Mouse (Mus musculus): ENCODE measurements around the gene Gm49776. TPM values are rescaled to one million over a fixed set of nuclear protein-coding genes. Genes with fewer than 3 reads are reported as not detected.

Gm49776 gene
- polyA plus RNA-seq, 1 experiment from 2014 or later, result not detected

DNA sequence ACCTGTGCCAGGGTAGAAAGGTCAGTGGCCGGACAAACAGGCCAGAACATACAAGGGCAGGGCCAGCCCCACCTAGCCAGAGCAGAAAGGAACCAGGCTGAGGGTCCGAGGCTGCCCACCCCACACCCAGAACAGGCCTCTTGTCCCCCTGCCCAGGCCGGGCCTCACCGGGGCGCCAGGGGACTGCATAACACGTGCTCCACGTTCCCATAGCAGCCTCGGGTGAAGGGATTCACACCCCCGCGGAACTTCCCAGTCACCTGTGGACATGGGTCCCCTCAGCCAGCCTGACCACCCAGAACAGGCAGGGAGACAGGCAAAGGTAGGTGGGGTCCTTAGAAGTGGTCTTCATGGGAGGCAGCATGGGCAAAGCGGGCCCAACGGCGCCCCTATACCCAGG lies 30.9 kb downstream of the Gm49776 start:
- Histone ChIP-seq H3K4me2 (replicated peaks; ENCODE audit: low read depth, low read length) (no peak overlapping the region), H3K9ac (replicated peaks; ENCODE audit: low read length) (no peak overlapping the region), H3K27ac (ENCODE audit: low read length) (no peak overlapping the region), H3K4me3 (ENCODE audit: low read length) (no peak overlapping the region), H3K36me3 (ENCODE audit: insufficient read depth, low read length) (peaks cover 50% of the 10 kb centered on the region), H3K4me1 (ENCODE audit: insufficient read depth, low read length) (peaks cover 7% of the 10 kb centered on the region), H3K9me3 (ENCODE audit: low read length) (no peaks in the 10 kb centered on the region), H3K27me3 (ENCODE audit: insufficient read depth, low read length) (no peaks in the 10 kb centered on the region)
- 85% methylated on average over 13 of the region's 13 CpGs for WGBS
- ATAC-seq (ENCODE audit: low FRiP score, low TSS enrichment), result no peak

DNA sequence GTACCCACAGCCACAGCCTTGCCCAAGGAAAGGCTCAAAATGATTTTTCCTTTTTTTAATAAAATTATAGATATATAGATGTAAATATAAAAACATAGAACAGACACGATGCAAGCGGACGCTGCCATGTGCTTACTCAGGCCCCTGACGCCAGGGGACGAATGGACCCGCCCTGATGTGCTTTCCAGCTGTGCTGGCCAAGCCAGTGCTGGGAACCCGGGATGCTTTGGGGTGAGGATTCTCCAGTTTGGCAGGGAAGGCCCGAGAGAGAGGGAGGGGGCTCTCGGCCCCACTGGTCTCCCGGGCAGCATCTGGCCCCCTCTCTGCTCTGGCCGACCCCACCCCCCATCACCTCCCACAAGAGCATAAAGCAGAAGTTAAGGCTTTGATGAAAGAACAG lies 35.9 kb downstream of the Gm49776 start:
- Histone ChIP-seq H3K9me3 (ENCODE audit: low read length) (no peaks in the 10 kb centered on the region), H3K4me3 (ENCODE audit: low read length) (no peak overlapping the region), H3K4me1 (ENCODE audit: insufficient read depth, low read length) (peaks cover 8% of the 10 kb centered on the region), H3K27ac (ENCODE audit: low read length) (no peak overlapping the region), H3K9ac (replicated peaks; ENCODE audit: low read length) (no peak overlapping the region), H3K4me2 (replicated peaks; ENCODE audit: low read depth, low read length) (no peak overlapping the region), H3K36me3 (ENCODE audit: insufficient read depth, low read length) (peaks cover 44% of the 10 kb centered on the region), H3K27me3 (ENCODE audit: insufficient read depth, low read length) (no peaks in the 10 kb centered on the region)
- WGBS, result 80% methylated on average over 9 of the region's 11 CpGs
- ATAC-seq (ENCODE audit: low FRiP score, low TSS enrichment), result no peak

DNA sequence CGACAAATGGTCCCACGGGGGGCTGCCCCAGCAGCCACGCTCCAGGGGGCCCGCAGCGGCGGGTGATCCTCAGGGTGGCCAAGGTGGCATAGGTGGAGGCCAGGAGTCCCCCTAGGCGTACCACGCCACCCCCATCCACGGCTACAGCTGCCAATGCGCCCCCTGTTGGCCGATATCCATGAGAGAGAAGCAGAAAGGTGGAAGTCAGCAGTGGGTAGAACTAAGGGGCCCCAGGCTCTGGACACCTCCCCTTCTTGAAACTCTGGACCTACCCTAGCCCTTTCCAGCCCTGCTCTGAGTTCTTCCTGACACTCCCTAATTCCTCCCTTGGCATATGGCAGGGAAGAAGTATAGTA lies 36.6 kb downstream of the Gm49776 start:
- H3K36me3 ChIP-seq (ENCODE audit: insufficient read depth, low read length), result peaks cover 40% of the 10 kb centered on the region
- no peaks in the 10 kb centered on the region for H3K27me3 ChIP-seq (ENCODE audit: insufficient read depth, low read length)
- H3K4me2 ChIP-seq (replicated peaks; ENCODE audit: low read depth, low read length), result no peak overlapping the region
- no peaks in the 10 kb centered on the region for H3K9me3 ChIP-seq (ENCODE audit: low read length)
- H3K27ac ChIP-seq (ENCODE audit: low read length), result no peak overlapping the region
- no peak for ATAC-seq (ENCODE audit: low FRiP score, low TSS enrichment)
- H3K9ac ChIP-seq (replicated peaks; ENCODE audit: low read length), result no peak overlapping the region
- WGBS, result 79% methylated on average over 11 of the region's 11 CpGs
- peaks cover 8% of the 10 kb centered on the region for H3K4me1 ChIP-seq (ENCODE audit: insufficient read depth, low read length)
- no peak overlapping the region for H3K4me3 ChIP-seq (ENCODE audit: low read length)

DNA sequence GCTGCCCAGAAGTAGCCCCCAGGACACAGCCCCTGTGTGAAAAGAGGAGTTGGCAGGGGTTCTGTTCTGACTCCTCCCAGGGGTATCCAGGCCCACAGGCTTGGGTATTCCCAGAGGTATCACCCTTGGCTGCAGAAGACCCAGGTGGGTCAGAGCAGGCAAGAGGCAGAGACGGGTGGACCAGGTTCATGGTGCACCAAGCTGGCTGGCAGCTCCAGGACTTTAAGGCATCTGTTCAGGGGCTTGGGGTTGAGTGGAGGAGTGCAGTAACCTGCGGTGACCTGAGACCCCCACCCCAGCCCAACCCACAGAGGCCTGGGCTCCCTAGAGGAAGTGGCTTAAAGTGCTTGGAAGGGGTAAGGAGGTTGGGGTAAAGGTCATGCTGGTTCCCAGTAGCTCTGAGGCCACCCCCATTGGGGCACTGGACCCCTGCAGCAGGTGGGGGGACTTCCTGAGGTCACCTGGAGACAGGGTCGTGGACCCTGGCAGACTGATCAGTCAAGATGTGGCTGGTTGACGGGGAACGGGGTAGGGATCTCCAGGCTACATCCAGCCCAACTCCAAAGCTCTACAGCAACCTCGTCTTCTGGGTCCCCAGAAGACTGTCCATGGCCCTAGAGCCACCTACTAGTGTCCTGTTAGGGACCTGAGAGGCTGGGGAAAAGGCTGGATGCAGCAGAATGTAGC lies 37.1 kb downstream of the Gm49776 start:
- no peaks in the 10 kb centered on the region for H3K9me3 ChIP-seq (ENCODE audit: low read length)
- no peak for ATAC-seq (ENCODE audit: low FRiP score, low TSS enrichment)
- H3K27me3 ChIP-seq (ENCODE audit: insufficient read depth, low read length), result no peaks in the 10 kb centered on the region
- H3K4me1 ChIP-seq (ENCODE audit: insufficient read depth, low read length), result peaks cover 8% of the 10 kb centered on the region
- H3K27ac ChIP-seq (ENCODE audit: low read length), result no peak overlapping the region
- WGBS, result 84% methylated on average over 6 of the region's 6 CpGs
- peaks cover 36% of the 10 kb centered on the region for H3K36me3 ChIP-seq (ENCODE audit: insufficient read depth, low read length)
- no peak overlapping the region for H3K4me2 ChIP-seq (replicated peaks; ENCODE audit: low read depth, low read length)
- no peak overlapping the region for H3K4me3 ChIP-seq (ENCODE audit: low read length)
- no peak overlapping the region for H3K9ac ChIP-seq (replicated peaks; ENCODE audit: low read length)

DNA sequence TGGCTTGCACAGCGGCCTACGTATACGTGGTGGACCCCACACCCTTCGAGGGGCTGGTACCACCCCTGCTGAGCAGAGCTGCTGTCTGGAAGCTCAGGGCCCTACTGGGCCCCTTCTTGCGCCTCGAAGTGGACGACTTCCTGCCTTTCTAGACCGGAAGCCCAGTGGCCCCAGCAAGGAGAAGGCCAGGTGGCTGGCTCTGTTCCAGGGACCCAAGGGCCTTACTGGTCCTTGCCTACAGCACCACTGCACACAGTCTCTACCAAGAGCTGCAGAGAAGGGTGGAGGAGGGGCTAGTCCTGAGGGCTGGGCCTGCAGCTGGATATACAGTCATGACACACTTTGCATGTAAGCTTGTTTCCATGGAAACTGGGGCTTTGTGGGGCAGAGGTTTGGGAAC lies 38.1 kb downstream of the Gm49776 start:
- Histone ChIP-seq H3K4me3 (ENCODE audit: low read length) (no peak overlapping the region), H3K9me3 (ENCODE audit: low read length) (no peaks in the 10 kb centered on the region), H3K4me2 (replicated peaks; ENCODE audit: low read depth, low read length) (no peak overlapping the region), H3K27ac (ENCODE audit: low read length) (no peak overlapping the region), H3K36me3 (ENCODE audit: insufficient read depth, low read length) (peaks cover 28% of the 10 kb centered on the region), H3K9ac (replicated peaks; ENCODE audit: low read length) (0 out of 2 replicates have a peak overlapping the region, but pooled peaks have one; percentile 28), H3K27me3 (ENCODE audit: insufficient read depth, low read length) (no peaks in the 10 kb centered on the region), H3K4me1 (ENCODE audit: insufficient read depth, low read length) (peaks cover 8% of the 10 kb centered on the region)
- peak; percentile 63; the same call in 1 of the 2 replicates for ATAC-seq (ENCODE audit: low FRiP score, low TSS enrichment)
- WGBS, result 50% methylated on average over 8 of the region's 8 CpGs

DNA sequence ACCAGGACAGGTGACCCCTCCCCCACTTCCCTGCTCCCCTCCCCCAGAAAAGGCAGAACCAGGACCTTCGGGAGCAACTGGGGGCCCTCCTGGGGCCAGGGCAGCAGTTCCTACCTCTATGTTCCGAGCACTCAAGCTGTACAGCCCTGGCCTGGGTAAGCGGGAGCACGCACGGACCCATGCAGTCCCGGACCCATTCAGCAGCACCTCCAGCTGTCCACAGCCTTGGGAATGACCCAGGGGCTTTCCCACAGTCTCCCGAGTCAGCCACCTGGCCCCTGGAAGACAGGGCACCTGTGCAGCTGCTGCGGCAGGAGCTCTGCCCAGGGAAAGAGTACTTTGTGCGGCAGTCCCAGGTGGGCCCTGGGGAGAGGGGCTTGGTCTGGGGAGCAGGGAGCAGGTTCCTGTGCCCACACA lies 39.5 kb downstream of the Gm49776 start:
- H3K4me2 ChIP-seq (replicated peaks; ENCODE audit: low read depth, low read length), result no peak overlapping the region
- no peak overlapping the region for H3K4me3 ChIP-seq (ENCODE audit: low read length)
- no peaks in the 10 kb centered on the region for H3K9me3 ChIP-seq (ENCODE audit: low read length)
- H3K4me1 ChIP-seq (ENCODE audit: insufficient read depth, low read length), result peaks cover 8% of the 10 kb centered on the region
- H3K9ac ChIP-seq (replicated peaks; ENCODE audit: low read length), result no peak overlapping the region
- no peaks in the 10 kb centered on the region for H3K27me3 ChIP-seq (ENCODE audit: insufficient read depth, low read length)
- no peak for ATAC-seq (ENCODE audit: low FRiP score, low TSS enrichment)
- H3K27ac ChIP-seq (ENCODE audit: low read length), result no peak overlapping the region
- peaks cover 14% of the 10 kb centered on the region for H3K36me3 ChIP-seq (ENCODE audit: insufficient read depth, low read length)
- WGBS, result 66% methylated on average over 9 of the region's 9 CpGs

DNA sequence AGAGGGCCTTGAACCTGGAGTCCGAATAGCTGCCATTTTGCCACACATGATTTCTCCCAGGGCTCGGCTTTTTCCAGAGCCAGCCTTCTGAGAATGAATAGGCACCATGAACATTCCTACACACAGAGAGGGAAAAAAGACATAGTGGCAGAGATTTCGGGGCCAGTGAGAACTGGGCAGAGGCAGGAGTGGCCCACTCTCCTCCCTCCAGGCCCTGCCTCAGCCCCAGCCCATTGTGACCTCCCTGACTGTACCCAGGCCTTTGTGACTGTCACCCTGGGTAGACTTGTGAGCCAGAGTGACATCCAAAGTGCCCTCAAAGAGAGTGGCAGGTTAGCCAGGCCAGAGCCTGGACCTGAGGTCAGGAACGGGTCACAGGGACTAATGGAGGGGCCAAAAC lies 40.5 kb downstream of the Gm49776 start, which contains the start of gene Ccdc188:
Gene Ccdc188 (plus strand): TSS at position 301 of the 400 bp plus-strand sequence.
- WGBS, result 85% methylated on average over 4 of the region's 4 CpGs

DNA sequence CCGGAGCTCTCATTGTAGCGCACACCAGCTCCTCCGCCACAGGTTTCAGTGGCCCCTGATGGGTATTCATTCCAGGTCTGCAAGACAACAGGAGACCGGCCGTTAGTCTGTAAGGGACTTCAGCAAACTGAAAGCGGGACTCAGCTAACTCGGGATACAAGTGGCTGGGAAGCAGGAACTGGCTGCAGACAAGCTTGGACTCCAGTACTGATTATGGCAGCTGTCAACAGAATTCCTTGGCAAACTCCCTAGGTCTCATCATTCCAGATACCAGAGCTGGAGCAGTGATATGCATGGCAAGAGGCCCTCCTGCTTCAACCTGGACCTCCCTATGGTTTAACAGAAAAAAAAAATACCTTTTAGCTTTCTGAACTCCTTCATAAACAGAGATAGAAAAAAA lies 43.3 kb downstream of the Gm49776 start:
- no peaks in the 10 kb centered on the region for H3K36me3 ChIP-seq (ENCODE audit: insufficient read depth, low read length)
- H3K9me3 ChIP-seq (ENCODE audit: low read length), result no peaks in the 10 kb centered on the region
- H3K4me1 ChIP-seq (ENCODE audit: insufficient read depth, low read length), result peaks cover 2% of the 10 kb centered on the region
- H3K27me3 ChIP-seq (ENCODE audit: insufficient read depth, low read length), result no peaks in the 10 kb centered on the region
- ATAC-seq (ENCODE audit: low FRiP score, low TSS enrichment), result no peak
- H3K9ac ChIP-seq (replicated peaks; ENCODE audit: low read length), result no peak overlapping the region
- no peak overlapping the region for H3K4me2 ChIP-seq (replicated peaks; ENCODE audit: low read depth, low read length)
- H3K4me3 ChIP-seq (ENCODE audit: low read length), result no peak overlapping the region
- H3K27ac ChIP-seq (ENCODE audit: low read length), result no peak overlapping the region
- WGBS, result 85% methylated on average over 7 of the region's 7 CpGs

More for the DNA sequence above, 40.5 kb downstream of the Gm49776 start, which contains the start of gene Ccdc188:
- H3K4me2 ChIP-seq (replicated peaks; ENCODE audit: low read depth, low read length), result no peak within 1 kb of the TSS
- H3K9ac ChIP-seq (replicated peaks; ENCODE audit: low read length), result no peak within 1 kb of the TSS
- H3K27ac ChIP-seq (ENCODE audit: low read length), result no peak within 1 kb of the TSS
- no peaks in the 10 kb centered on the region for H3K9me3 ChIP-seq (ENCODE audit: low read length)
- H3K36me3 ChIP-seq (ENCODE audit: insufficient read depth, low read length), result peaks cover 4% of the 10 kb centered on the region
- H3K27me3 ChIP-seq (ENCODE audit: insufficient read depth, low read length), result no peaks in the 10 kb centered on the region
- H3K4me3 ChIP-seq (ENCODE audit: low read length), result no peak within 1 kb of the TSS
- ATAC-seq (ENCODE audit: low FRiP score, low TSS enrichment), result no peak
- peaks cover 8% of the 10 kb centered on the region for H3K4me1 ChIP-seq (ENCODE audit: insufficient read depth, low read length)

DNA sequence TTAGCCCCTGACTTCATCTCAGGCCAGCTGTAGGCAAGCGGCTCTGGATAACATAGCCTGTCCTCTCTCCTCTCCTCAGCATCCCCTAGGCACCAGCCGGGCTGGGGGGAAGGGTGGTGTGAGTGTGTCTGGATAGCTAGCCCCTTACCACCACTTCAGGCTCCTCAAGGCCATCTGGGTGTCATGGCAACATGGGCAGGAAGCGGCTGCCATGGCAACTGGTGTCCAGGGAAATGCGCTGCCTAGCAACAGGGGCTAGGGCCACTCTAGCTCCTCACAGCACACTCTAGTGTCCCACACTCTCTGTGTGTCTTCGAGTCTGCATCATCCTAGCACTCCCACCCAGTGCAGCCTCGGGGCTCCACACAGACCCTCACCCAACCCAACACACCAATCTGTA lies 44.4 kb downstream of the Gm49776 start:
- no peaks in the 10 kb centered on the region for H3K9me3 ChIP-seq (ENCODE audit: low read length)
- 48% methylated on average over 6 of the region's 6 CpGs for WGBS

DNA sequence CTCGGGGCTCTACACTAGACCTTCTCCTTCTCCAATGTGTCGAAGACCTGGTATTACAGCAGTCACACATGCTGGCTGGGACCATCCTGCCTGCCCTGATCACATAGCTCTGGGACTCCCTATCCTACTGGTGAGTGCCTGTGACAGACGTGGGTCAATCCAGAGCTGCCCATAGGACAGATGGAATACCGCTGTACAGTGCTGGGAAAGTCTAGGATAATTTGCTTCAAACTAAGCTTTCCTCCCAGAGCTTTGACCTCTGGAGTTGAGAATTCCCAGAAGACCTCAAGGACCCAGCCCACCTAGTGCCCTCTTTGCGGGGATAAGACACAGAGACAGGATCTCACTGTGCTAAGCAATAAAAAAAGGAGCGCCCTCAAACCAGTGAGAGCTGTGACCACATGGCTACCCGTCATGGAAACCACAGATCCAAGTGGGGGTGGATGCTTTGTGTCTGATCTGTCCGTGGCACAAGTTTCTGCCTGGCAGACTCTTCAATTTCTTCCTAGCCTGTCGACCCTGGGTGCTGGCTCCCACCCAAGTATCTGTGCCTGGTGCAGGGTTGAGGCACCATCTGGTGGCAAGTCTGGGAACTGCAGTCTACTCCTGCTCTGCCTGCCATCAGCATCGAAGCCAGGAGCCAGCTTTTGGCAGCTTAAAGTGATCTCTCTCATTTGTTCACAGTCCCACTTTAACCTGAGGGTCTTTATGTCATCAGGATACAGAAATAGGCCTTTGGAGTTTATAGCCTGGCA lies 46.5 kb downstream of the Gm49776 start:
- no peak overlapping the region for H3K27ac ChIP-seq (ENCODE audit: low read length)
- H3K4me3 ChIP-seq (ENCODE audit: low read length), result no peak overlapping the region
- no peaks in the 10 kb centered on the region for H3K36me3 ChIP-seq (ENCODE audit: insufficient read depth, low read length)
- H3K4me2 ChIP-seq (replicated peaks; ENCODE audit: low read depth, low read length), result no peak overlapping the region
- H3K9me3 ChIP-seq (ENCODE audit: low read length), result no peaks in the 10 kb centered on the region
- H3K9ac ChIP-seq (replicated peaks; ENCODE audit: low read length), result no peak overlapping the region
- ATAC-seq (ENCODE audit: low FRiP score, low TSS enrichment), result peak; percentile 57; the same call in 1 of the 2 replicates
- no peaks in the 10 kb centered on the region for H3K4me1 ChIP-seq (ENCODE audit: insufficient read depth, low read length)
- 41% methylated on average over 10 of the region's 10 CpGs for WGBS
- H3K27me3 ChIP-seq (ENCODE audit: insufficient read depth, low read length), result no peaks in the 10 kb centered on the region

More for the DNA sequence above, 44.4 kb downstream of the Gm49776 start:
- Histone ChIP-seq H3K9ac (replicated peaks; ENCODE audit: low read length) (no peak overlapping the region), H3K4me2 (replicated peaks; ENCODE audit: low read depth, low read length) (no peak overlapping the region), H3K36me3 (ENCODE audit: insufficient read depth, low read length) (no peaks in the 10 kb centered on the region), H3K27me3 (ENCODE audit: insufficient read depth, low read length) (no peaks in the 10 kb centered on the region), H3K4me1 (ENCODE audit: insufficient read depth, low read length) (no peaks in the 10 kb centered on the region), H3K27ac (ENCODE audit: low read length) (no peak overlapping the region), H3K4me3 (ENCODE audit: low read length) (no peak overlapping the region)
- ATAC-seq (ENCODE audit: low FRiP score, low TSS enrichment), result no peak

Data from kidney, embryonic 16.5 days (tissue).